Mouse (Mus musculus) monocyte, adult 2 months (primary cell): ENCODE results near the gene Tex13c3.
"Not testable (repeated sequence)": the region's sequence is repeated elsewhere in the genome, so short reads cannot be mapped to it uniquely, and the experiment has no call there.

ENCODE experiments used
- DNase-seq, 2 experiments: peaks; one replicate each; pipeline ENCODE4 v3.0.0; 2022; ENCODE audit warnings: low spot score in 2 of 2, low read depth in 1 of 2

The Tex13c3 gene

DNA sequence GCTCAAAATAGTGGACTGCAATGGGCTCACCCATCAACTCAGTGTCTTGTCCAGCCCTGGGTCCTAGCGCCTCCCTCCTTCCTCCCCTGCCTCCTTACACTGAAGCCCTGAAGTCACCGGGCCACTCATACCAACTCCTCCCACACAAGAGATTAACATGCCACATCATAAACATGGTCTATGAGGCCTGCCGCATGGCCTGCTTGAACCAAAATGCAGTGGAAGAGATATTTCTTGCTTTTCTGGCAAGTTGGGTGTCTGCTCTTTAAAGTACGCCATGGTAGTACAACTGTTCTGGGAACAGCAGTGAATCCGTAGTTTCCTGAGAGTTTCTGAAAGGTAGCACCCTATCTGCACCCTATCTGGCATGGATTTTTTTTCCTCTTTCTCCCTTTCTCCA lies at the start of gene Tex13c3:
Gene Tex13c3, minus strand, starts transcription at position 101 of the 400 bp plus-strand sequence.
- DNase-seq = not testable (repeated sequence)

DNA sequence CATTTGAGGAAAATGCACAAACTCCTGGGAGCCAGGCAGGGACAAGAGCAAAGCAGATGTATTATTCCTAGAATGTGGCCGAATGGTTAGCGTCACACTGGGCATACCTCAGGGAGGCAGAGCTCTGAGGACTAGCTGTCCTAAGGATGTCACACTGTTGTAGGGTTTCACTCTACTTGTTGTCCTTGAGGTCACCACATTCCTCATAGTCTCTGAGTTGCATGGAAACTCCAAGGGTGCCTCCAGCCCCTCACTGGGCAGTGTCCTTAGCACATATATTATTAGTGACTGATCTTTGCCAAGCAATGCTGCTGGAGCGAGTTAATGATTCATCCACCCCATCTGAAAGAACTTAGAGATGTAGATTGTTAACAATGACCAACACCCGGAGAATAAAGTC lies 8.6 kb upstream of the Tex13c3 start:
- no peak for DNase-seq
